Mouse (Mus musculus) heart, adult 18-20 months (tissue): ENCODE measurements around the gene Fam189b. TPM values are rescaled to one million over a fixed set of nuclear protein-coding genes. Genes with fewer than 3 reads are reported as not detected.
A peak's percentile ranks its signal among the peaks of the same experiment; 100 is the strongest.
"Not testable (repeated sequence)": the region's sequence is repeated elsewhere in the genome, so short reads cannot be mapped to it uniquely, and the experiment has no call there.

Source experiments
- DNase-seq, 2 experiments: peaks; one replicate each; pipeline ENCODE4 v3.0.0; 2021 to 2022; ENCODE audit warnings: mixed read lengths in 1 of 2
- long read RNA-seq, 2 experiments: library from polyadenylated mRNA; stranded (forward); transcript quantifications; one replicate each; pipeline ENCODE4 v2.0.0; 2021
- total RNA-seq, 2 experiments: library from RNA; stranded (reverse); gene quantifications; 2 replicates each; pipeline ENCODE4 v1.2.3; 2021

Fam189b gene
- total RNA-seq: 1 to 10 TPM; 3.7 to 4.7 TPM
- long read RNA-seq, experiment 1, partial matches to known transcripts: 6 of 9 reads
- long read RNA-seq, experiment 1, other reads (novel, unspliced or antisense): 3 of 9 reads
- long read RNA-seq, experiment 2, partial matches to known transcripts: 6 of 7 reads
- long read RNA-seq, experiment 2, other reads (novel, unspliced or antisense): 0 of 7 reads

DNA sequence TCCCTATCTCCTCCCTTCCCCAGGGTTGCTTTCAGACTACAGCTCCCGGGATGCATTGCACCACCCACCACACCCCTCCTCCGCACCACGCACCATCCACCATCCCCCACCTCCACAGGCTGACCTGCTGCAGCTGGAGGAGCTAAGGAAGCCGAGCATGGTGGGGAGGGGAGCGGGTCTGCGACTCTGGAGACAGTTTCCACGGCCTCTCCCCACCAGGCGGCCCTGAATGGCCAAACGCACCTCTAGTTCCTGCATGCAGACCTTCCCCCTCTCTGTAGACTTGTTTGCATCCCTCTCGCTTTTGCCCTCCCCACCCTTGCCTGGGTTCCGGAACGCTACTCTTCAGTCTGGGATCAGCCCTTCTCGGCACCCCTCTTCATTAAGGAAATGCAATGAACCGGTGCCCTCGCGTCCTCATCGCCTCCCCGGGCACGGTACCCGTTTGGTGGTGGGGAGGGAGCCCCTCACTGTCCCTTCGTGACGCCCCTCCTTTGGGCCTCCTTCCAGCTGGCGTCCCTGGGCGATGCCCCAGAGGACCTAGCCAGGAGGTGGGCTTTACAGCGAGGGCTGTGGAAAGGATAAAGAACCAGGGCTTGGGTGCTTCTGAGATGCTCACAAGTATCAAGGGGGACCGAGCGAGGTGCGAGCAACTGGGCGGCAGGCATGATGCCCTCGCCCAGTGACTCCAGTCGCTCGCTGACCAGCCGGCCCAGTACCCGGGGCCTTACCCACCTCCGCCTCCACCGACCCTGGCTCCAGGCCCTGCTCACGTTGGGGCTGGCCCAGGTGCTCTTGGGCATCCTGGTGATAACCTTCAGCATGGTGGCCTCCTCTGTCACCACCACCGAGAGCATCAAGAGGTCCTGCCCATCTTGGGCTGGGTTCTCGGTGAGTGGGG is at the start of gene Fam189b:
TSS of gene Fam189b (plus strand) at position 86 of the 901 bp plus-strand sequence.
- peak; percentile 87 to 91 for DNase-seq

GRCm38 (mm10) chr3:89133752-89134151 is 49.2 kb upstream of the Fam189b start:
- DNase-seq: no peak

DNA sequence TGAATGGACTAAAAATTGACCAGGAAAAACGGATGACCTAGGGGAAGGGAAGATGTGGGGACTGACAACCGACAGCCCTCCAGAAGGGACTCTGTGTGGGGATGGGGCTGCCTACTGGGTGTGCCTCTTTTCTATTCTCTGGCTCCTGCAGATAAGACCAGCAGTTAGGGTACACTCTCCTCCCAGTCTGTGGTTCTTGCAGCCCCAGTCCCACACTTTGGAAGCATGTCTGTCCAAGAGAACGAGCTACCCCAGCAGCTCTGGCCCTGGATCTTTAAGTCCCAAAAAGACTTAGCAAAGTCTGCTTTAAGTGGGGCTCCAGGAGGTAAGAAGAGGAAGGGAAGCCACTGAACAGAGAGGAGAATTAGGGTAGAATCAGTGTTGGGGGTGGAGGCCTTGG is 47.0 kb upstream of the Fam189b start, which contains the start of gene Pklr:
TSS of gene Pklr (plus strand) at position 185 of the 400 bp plus-strand sequence.
- no peak for DNase-seq

DNA sequence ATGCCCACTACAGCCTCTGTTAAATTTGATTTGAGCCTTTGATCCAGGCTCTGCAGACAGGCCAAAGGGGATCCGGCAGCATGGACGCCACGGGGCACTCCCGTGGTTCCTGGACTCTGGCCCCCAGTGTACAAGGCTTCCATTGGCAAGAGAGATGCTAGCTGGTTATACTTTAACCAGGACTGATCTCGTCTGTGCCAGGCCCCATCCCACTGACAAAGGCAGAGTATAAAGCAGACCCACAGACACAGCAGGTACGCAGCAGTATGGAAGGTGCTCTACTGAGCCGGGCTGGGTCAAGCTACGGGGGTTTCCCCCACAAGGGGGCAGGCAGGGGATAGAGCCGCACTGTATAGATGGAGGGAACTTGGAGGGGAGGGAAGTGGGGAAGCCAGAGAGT is 46.6 kb upstream of the Fam189b start:
- DNase-seq: no peak

DNA sequence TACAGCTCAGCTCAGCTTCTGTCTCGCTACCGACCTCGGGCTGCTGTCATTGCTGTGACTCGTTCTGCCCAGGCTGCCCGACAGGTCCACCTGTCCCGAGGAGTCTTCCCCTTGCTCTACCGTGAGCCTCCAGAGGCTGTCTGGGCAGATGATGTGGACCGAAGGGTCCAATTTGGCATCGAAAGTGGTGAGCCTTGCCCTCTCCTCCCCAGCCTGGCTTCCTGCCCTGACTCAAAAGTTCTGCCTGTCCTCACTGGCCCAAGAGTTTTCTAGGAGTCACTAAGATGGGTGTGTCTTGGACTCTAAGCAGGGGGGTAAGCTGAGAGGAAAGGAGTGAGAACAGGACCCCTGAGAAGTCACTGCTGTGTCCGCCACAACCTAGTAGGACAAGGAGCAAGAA is 38.1 kb upstream of the Fam189b start:
- no peak for DNase-seq

DNA sequence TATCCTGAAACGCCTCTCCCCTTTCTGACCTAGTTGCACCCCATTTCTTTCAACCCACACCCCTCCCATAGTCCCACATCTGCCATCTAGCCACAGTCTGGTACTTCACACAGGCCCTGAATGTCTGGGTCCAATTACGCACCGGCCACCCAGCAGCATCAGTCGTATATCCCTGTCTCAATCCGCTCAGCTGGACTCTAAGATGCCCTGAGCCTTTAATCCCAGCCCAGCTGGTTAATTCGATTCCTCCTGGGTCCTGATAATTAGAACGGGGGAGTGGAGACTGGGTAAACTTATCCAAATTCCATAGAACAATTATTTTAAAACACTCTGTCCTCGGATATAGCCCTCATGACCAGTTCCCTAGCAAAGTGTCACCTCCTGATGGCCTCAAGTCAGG is 37.4 kb upstream of the Fam189b start:
- no peak for DNase-seq

GRCm38 (mm10) chr3:89147101-89147978 is 35.6 kb upstream of the Fam189b start:
- no peak for DNase-seq

GRCm38 (mm10) chr3:89147979-89148311 is 35.0 kb upstream of the Fam189b start:
- no peak for DNase-seq

- DNase-seq: no peak
Measured at GRCm38 (mm10) chr3:89148567-89148966, 34.4 kb upstream of the Fam189b start.

DNA sequence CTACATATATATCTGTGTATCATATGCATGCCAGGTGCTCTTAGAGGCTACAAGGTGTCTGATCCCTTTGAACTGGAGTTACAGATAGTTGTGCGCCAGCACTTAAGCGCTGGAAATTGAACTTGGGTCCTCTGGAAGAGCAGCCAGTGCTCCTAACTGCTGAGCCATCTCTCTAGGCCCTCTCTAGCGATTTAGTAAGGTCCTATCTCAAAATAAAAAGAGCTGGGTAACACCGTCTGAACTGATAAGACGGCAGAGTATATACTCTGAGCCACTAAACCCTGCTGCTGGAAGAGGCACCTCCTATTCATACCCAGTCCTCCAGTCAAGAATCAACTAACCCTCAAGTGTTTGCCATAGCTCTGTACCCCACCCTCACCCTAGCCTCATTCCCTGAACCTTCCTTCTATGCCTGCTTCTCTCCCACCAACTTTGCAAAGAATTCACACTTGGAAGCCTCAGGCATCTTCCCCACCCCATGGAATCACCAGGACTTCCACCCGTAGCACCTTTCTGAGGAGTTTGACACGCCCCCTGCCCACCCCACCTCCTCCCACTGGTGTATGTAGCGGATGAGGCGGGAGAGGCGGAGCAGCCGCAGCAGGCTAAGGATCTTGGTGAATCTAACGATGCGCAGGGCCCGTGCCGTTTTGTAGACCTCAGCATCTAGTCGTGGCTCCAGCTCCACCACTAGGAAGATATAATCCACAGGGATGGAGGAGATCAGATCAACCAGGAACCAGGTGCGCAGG is 30.7 kb upstream of the Fam189b start:
- DNase-seq: no peak

GRCm38 (mm10) chr3:89156951-89157350 is 26.0 kb upstream of the Fam189b start:
- DNase-seq: no peak

GRCm38 (mm10) chr3:89158651-89159050 is 24.3 kb upstream of the Fam189b start:
- no peak for DNase-seq

GRCm38 (mm10) chr3:89159211-89159610 is 23.7 kb upstream of the Fam189b start:
- DNase-seq: peak; percentile 29 to 84

- peak; percentile 36 to 38 for DNase-seq
Measured at GRCm38 (mm10) chr3:89159616-89160344, 23.2 kb upstream of the Fam189b start, which contains the start of gene Hcn3. Hcn3 (minus strand) TSS chr3:89160196.

DNA sequence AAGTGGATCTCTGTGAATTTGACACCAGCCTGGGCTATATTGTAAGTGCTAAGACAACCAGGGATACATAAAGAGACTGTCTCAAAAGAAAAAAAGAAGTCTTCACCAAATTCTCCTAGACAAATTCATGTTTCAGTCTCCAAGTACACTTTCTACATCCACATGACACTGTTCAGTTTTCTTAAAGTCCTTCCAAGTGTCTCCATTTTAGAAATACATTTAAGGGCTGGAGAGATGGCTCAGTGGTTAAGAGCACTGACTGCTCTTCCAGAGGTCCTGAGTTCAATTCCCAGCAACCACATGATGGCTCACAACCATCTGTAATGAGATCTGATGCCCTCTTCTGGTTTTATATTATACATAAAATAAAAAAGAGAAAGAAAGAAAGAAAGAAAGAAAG is 21.7 kb upstream of the Fam189b start:
- not testable (repeated sequence) for DNase-seq

DNA sequence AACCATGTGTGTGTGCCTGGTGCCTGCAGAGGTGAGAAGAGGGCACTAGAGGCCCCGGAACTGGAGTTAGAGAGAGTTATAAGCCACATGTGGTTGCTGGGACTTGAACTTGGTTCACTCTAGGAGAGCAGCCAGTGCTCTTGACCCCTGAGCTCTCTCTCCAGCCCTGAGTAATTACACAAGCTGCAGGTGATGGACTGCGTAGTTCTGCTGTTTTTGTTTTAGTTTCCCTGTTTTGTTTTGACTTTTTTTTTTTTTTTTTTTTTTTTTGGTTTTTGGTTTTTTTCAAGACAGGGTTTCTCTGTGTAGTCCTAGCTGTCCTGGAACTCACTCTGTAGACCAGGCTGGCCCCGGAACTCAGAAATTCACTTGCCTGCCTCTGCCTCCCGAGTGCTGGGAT is 21.2 kb upstream of the Fam189b start:
- DNase-seq: no peak

GRCm38 (mm10) chr3:89163123-89163522 is 19.8 kb upstream of the Fam189b start:
- DNase-seq: no peak

GRCm38 (mm10) chr3:89163643-89164245 is 19.2 kb upstream of the Fam189b start:
- DNase-seq: no peak

GRCm38 (mm10) chr3:89164506-89165267 is 18.3 kb upstream of the Fam189b start, which contains the start of gene Clk2:
Clk2 (plus strand) TSS chr3:89164795.
- DNase-seq: peak; percentile 95 to 97
